8 mouse cellular contexts compared by ENCODE assay signal in genomic region chr17:71485791-71486230, GRCm38 (mm10). TPM values are rescaled to one million over a fixed set of nuclear protein-coding genes. Genes with fewer than 3 reads are reported as not detected.
DNase-seq lines count a peak whose midpoint lies in the region; ATAC-seq lines count a peak whose summit lies in the region.

No protein-coding gene starts in this region.

- H3K27me3 ChIP-seq in heart, embryonic 14.5 days (ENCODE audit: control insufficient read depth, insufficient read depth, low read length), result no peaks in the 10 kb centered on the region
- H3K27me3 ChIP-seq in limb, embryonic 10.5 days (ENCODE audit: low read depth, poor library complexity, severe bottlenecking), result no peaks in the 10 kb centered on the region

- WGBS in heart, embryonic 14.5 days, result 63% methylated on average over 12 of the region's 12 CpGs
- 65% methylated on average over 12 of the region's 12 CpGs for WGBS in limb, embryonic 10.5 days

- peak; percentile 86 for DNase-seq in A20 (ENCODE audit: low read depth, low spot score)
- DNase-seq in CD8-positive naive resting alpha-beta T cell, adult 2 months (ENCODE audit: low read depth in 2 of 2, low spot score in 2 of 2), result peak; percentile 67 to 74
- no peak for DNase-seq in limb, embryonic 10.5 days (ENCODE audit: low spot score)
- DNase-seq in thymus, postnatal 4 days, result peak; percentile 51
- DNase-seq in cerebellum, adult 11-12 months, result no peak
- no peak for DNase-seq in cerebellum, postnatal 14 days

- H3K4me1 ChIP-seq in heart, embryonic 14.5 days (ENCODE audit: control insufficient read depth in 2 of 2, insufficient read depth in 2 of 2, low read length in 2 of 2), result peaks cover 5 to 7% of the 10 kb centered on the region in 2 experiments; a peak in 2 of 4 replicates
- peaks cover 19% of the 10 kb centered on the region for H3K4me1 ChIP-seq in limb, embryonic 10.5 days

- no peaks in the 10 kb centered on the region for H3K9me3 ChIP-seq in heart, embryonic 14.5 days (ENCODE audit: control insufficient read depth, low read length)
- no peaks in the 10 kb centered on the region for H3K9me3 ChIP-seq in limb, embryonic 10.5 days (replicated peaks)

- no peak overlapping the region for H3K9ac ChIP-seq in heart, embryonic 14.5 days (ENCODE audit: low read length)

- no peak overlapping the region for H3K4me3 ChIP-seq in heart, embryonic 14.5 days (ENCODE audit: control insufficient read depth in 1 of 2, insufficient read depth in 1 of 2, low read depth in 1 of 2, low read length in 2 of 2)
- no peak overlapping the region for H3K4me3 ChIP-seq in limb, embryonic 10.5 days

- H3K27ac ChIP-seq in heart, embryonic 14.5 days (replicated peaks in 1 of 2; ENCODE audit: control insufficient read depth in 1 of 2, insufficient read depth in 1 of 2, low read depth in 2 of 2, low read length in 2 of 2), result peak overlapping the region; percentile 10 to 33; a peak in 2 of 4 replicates
- peak overlapping the region; percentile 63; the same call in 1 of the 2 replicates for H3K27ac ChIP-seq in limb, embryonic 10.5 days

- no peaks in the 10 kb centered on the region for H3K36me3 ChIP-seq in heart, embryonic 14.5 days (ENCODE audit: control insufficient read depth, insufficient read depth, low read length)
- H3K36me3 ChIP-seq in limb, embryonic 10.5 days, result no peaks in the 10 kb centered on the region

- ATAC-seq in heart, embryonic 14.5 days (ENCODE audit: insufficient number of reproducible peaks, insufficient read depth, low FRiP score, low read depth), result no peak
- ATAC-seq in monocyte, adult 5-6 weeks (replicated peaks; ENCODE audit: insufficient number of reproducible peaks, low FRiP score, low TSS enrichment, poor library complexity, severe bottlenecking), result peak; percentile 46

- H3K4me2 ChIP-seq in heart, embryonic 14.5 days (ENCODE audit: low read length), result peak overlapping the region; percentile 28

RNA-seq across cellular contexts. Expression of gene Smchd1, which starts 10.7 kb away (rescaled TPM):
- 41.7 and 49.1 TPM in 2 replicates for polyA plus RNA-seq in heart, embryonic 14.5 days (2014; fragmentation: Nextera tagmentation; extraction: Ambion mirVana)
- 73.6 and 82.6 TPM in 2 replicates for polyA plus RNA-seq in limb, embryonic 10.5 days (2016; fragmentation: Nextera tagmentation; extraction: Ambion mirVana)
- total RNA-seq in monocyte, adult 5-6 weeks (2017), result 196 to 255 TPM (median 202 TPM) in 3 replicates

RNA-seq across cellular contexts. Expression of gene Gm4707, which starts 26.1 kb away (rescaled TPM):
- polyA plus RNA-seq in heart, embryonic 14.5 days (2014; fragmentation: Nextera tagmentation; extraction: Ambion mirVana), result 3.4 and 3.7 TPM in 2 replicates
- polyA plus RNA-seq in limb, embryonic 10.5 days (2016; fragmentation: Nextera tagmentation; extraction: Ambion mirVana), result 5.1 and 6.9 TPM in 2 replicates
- total RNA-seq in monocyte, adult 5-6 weeks (2017), result 11.7 to 54.1 TPM (median 17.0 TPM) in 3 replicates

RNA-seq across cellular contexts. Expression of gene Ndc80, which starts 40.8 kb away (rescaled TPM):
- 31.7 and 35.2 TPM in 2 replicates for polyA plus RNA-seq in heart, embryonic 14.5 days (2014; fragmentation: Nextera tagmentation; extraction: Ambion mirVana)
- polyA plus RNA-seq in limb, embryonic 10.5 days (2016; fragmentation: Nextera tagmentation; extraction: Ambion mirVana), result 53.4 and 59.9 TPM in 2 replicates
- total RNA-seq in monocyte, adult 5-6 weeks (2017), result 27.2 to 27.7 TPM (median 27.3 TPM) in 3 replicates

Comparison
In these comparisons a context has a peak if more than half of its experiments do, and no peak if none do; other contexts are left out.
1. DNase-seq: peak in A20 (single experiment), CD8-positive naive resting alpha-beta T cell, adult 2 months (2 of 2) and thymus, postnatal 4 days (single experiment); none in limb, embryonic 10.5 days (single experiment), cerebellum, adult 11-12 months (single experiment) and cerebellum, postnatal 14 days (0 of 2).